Mouse (Mus musculus) bone marrow macrophage, adult 2 months (primary cell): ENCODE results near the gene Cpeb4. TPM values are rescaled to one million over a fixed set of nuclear protein-coding genes. Genes with fewer than 3 reads are reported as not detected.
"Not testable (repeated sequence)": the region's sequence is repeated elsewhere in the genome, so short reads cannot be mapped to it uniquely, and the experiment has no call there.

Source experiments
- H3K27ac ChIP-seq: 2 replicates; pipeline ENCODE4 v1.5.1; 2012; ENCODE audit warnings: low read depth, low read length; ENCODE audit not compliant: insufficient read depth
- H3K4me1 ChIP-seq: 2 replicates; pipeline ENCODE4 v1.6.1; 2012; ENCODE audit warnings: low read length; ENCODE audit not compliant: control insufficient read depth, insufficient read depth
- H3K4me3 ChIP-seq: 2 replicates; pipeline ENCODE4 v1.5.1; 2012; ENCODE audit warnings: mild to moderate bottlenecking, low read length, moderate library complexity; ENCODE audit not compliant: insufficient read depth
- CTCF ChIP-seq: IDR thresholded peaks from 2 replicates; pipeline ENCODE4 v1.5.1; 2012; ENCODE audit warnings: low read depth, mild to moderate bottlenecking, low read length, moderate library complexity
- POLR2A ChIP-seq: IDR thresholded peaks from 2 replicates; pipeline ENCODE4 v1.6.1; 2012; ENCODE audit warnings: mild to moderate bottlenecking, low read depth, low read length, borderline replicate concordance
- polyA plus RNA-seq: library from polyadenylated mRNA; stranded (reverse); fragments of >200 nt; gene quantifications from 2 replicates; pipeline ENCODE4 v1.2.4, GENCODE M21; 2012; ENCODE audit not compliant: missing spikeins, insufficient read depth, insufficient read length

The Cpeb4 gene
- polyA plus RNA-seq, 1 experiment: 46.6 TPM

GRCm38 (mm10) chr11:31960071-31960470 is 88.1 kb downstream of the Cpeb4 start:
- Histone ChIP-seq H3K4me3 (no peak overlapping the region), H3K27ac (no peak overlapping the region), H3K4me1 (peaks cover 2% of the 10 kb centered on the region; the same call in 1 of the 2 replicates)
- TF ChIP-seq POLR2A: no peak

GRCm38 (mm10) chr11:31963993-31964392 is 92.0 kb downstream of the Cpeb4 start:
- no peak overlapping the region for H3K27ac ChIP-seq
- TF ChIP-seq CTCF (no peak), POLR2A (no peak)
- peaks cover 2% of the 10 kb centered on the region; the same call in 1 of the 2 replicates for H3K4me1 ChIP-seq
- H3K4me3 ChIP-seq: no peak overlapping the region

- no peak within 1 kb of the TSS for H3K4me3 ChIP-seq
- TF ChIP-seq POLR2A (no peak), CTCF (no peak)
- H3K4me1 ChIP-seq: peaks cover 2% of the 10 kb centered on the region; the same call in 1 of the 2 replicates
- H3K27ac ChIP-seq: no peak within 1 kb of the TSS
Measured at GRCm38 (mm10) chr11:31965256-31966134, 93.5 kb downstream of the Cpeb4 start, which contains the start of gene 4930524B15Rik. Gene 4930524B15Rik (plus strand): TSS chr11:31965592.

- Histone ChIP-seq H3K4me3 (no peak overlapping the region), H3K4me1 (no peaks in the 10 kb centered on the region), H3K27ac (no peak overlapping the region)
- no peak for TF ChIP-seq POLR2A
Measured at GRCm38 (mm10) chr11:31974132-31974531, 102.1 kb downstream of the Cpeb4 start.

GRCm38 (mm10) chr11:31974826-31975225 is 102.8 kb downstream of the Cpeb4 start:
- no peaks in the 10 kb centered on the region for H3K4me1 ChIP-seq
- TF ChIP-seq POLR2A (no peak), CTCF (no peak)
- H3K4me3 ChIP-seq: no peak overlapping the region
- H3K27ac ChIP-seq: no peak overlapping the region

GRCm38 (mm10) chr11:31975678-31976077 is 103.7 kb downstream of the Cpeb4 start:
- no peak overlapping the region for H3K4me3 ChIP-seq
- no peaks in the 10 kb centered on the region for H3K4me1 ChIP-seq
- TF ChIP-seq POLR2A (no peak), CTCF (no peak)
- no peak overlapping the region for H3K27ac ChIP-seq

GRCm38 (mm10) chr11:31976137-31976536 is 104.1 kb downstream of the Cpeb4 start:
- TF ChIP-seq CTCF: no peak
- TF ChIP-seq POLR2A: no peak
- Histone ChIP-seq H3K27ac (no peak overlapping the region), H3K4me3 (no peak overlapping the region), H3K4me1 (no peaks in the 10 kb centered on the region)

- H3K4me1 ChIP-seq, H3K4me3 ChIP-seq, H3K27ac ChIP-seq: not testable (repeated sequence)
Measured at GRCm38 (mm10) chr11:31980089-31980488, 108.1 kb downstream of the Cpeb4 start.

GRCm38 (mm10) chr11:31981830-31982229 is 109.8 kb downstream of the Cpeb4 start:
- TF ChIP-seq POLR2A (no peak), CTCF (no peak)
- no peak overlapping the region for H3K27ac ChIP-seq
- H3K4me1 ChIP-seq: no peaks in the 10 kb centered on the region
- H3K4me3 ChIP-seq: no peak overlapping the region

- not testable (repeated sequence) for H3K27ac ChIP-seq, H3K4me3 ChIP-seq, H3K4me1 ChIP-seq
Measured at GRCm38 (mm10) chr11:31982247-31982943, 110.4 kb downstream of the Cpeb4 start.
